Comparison of ENCODE assay signal across 39 mouse cellular contexts in the genomic region with DNA sequence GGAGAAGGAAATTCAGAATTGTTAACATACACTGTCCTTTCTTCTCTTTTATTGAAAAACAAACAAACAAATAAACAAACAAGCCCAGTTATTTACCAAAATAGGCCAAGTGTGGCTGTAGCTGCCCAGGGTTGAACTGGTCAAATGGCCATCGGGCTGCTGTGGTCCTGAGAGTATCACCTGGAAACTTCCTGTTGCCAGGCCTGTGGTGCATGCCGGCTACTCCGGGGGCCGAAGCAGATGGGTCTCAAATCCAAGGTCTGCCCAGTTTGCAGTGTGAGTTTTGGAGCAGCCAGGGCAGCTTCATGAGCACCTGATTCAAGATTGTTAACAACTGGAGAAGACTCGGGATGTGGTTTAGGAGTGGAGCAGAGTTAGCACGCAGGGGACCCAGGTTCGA. TPM values are rescaled to one million over a fixed set of nuclear protein-coding genes. Genes with fewer than 3 reads are reported as not detected.
"Had no signal": no experiment of that assay in that cellular context is flagged by ENCODE, and none has a peak within 500 bp of the region (broad histone marks: within the 10 kb centered on the region; RNA-seq: fewer than 3 reads in every experiment).

No protein-coding gene starts in this region.

- H3K36me3 ChIP-seq: heart, embryonic 10.5 days; heart, embryonic 12.5 days; heart, embryonic 13.5 days; heart, embryonic 15.5 days; hindbrain, embryonic 10.5 days; hindbrain, embryonic 12.5 days; hindbrain, embryonic 13.5 days; hindbrain, embryonic 15.5 days; intestine, embryonic 15.5 days; kidney, embryonic 15.5 days had no signal

- ATAC-seq: hindbrain, embryonic 16.5 days; hindbrain, postnatal 0 days; inflammation-experienced regulatory T-cells, adult 6 months; intestine, embryonic 16.5 days; intestine, postnatal 0 days had no signal

- H3K9me3 ChIP-seq: heart, embryonic 10.5 days; heart, embryonic 12.5 days; heart, embryonic 13.5 days; heart, embryonic 15.5 days; hindbrain, embryonic 10.5 days; hindbrain, embryonic 12.5 days; hindbrain, embryonic 13.5 days; hindbrain, embryonic 15.5 days; intestine, embryonic 15.5 days; kidney, embryonic 15.5 days had no signal

- H3K4me3 ChIP-seq: heart, embryonic 10.5 days; heart, embryonic 12.5 days; heart, embryonic 13.5 days; heart, embryonic 15.5 days; hindbrain, embryonic 10.5 days; hindbrain, embryonic 12.5 days; hindbrain, embryonic 13.5 days; hindbrain, embryonic 15.5 days; intestine, embryonic 15.5 days; kidney, embryonic 15.5 days; layer of hippocampus, adult 2 months had no signal

- H3K4me2 ChIP-seq: heart, embryonic 11.5 days; heart, embryonic 12.5 days; heart, embryonic 13.5 days; heart, embryonic 15.5 days; hindbrain, embryonic 12.5 days; hindbrain, embryonic 13.5 days; hindbrain, embryonic 14.5 days; hindbrain, embryonic 15.5 days; intestine, embryonic 15.5 days; kidney, embryonic 15.5 days had no signal

- DNase-seq: heart, postnatal 10 days; heart, postnatal 14 days; heart, postnatal 36 days; kidney, adult 11 months; kidney, adult 18-20 months; kidney, adult 2 months; kidney, adult 8-10 months; kidney, adult 9 months; layer of hippocampus, adult 9-11 months; layer of hippocampus, postnatal 36 days had no signal

- H3K27me3 ChIP-seq: heart, embryonic 12.5 days; hindbrain, embryonic 12.5 days; hindbrain, embryonic 13.5 days; hindbrain, embryonic 15.5 days; intestine, embryonic 15.5 days had no signal

- H3K9ac ChIP-seq: heart, embryonic 12.5 days; heart, embryonic 13.5 days; heart, embryonic 15.5 days; hindbrain, embryonic 12.5 days; hindbrain, embryonic 13.5 days; hindbrain, embryonic 14.5 days; hindbrain, embryonic 15.5 days; intestine, embryonic 15.5 days; kidney, embryonic 15.5 days had no signal

- H3K4me1 ChIP-seq: hindbrain, embryonic 12.5 days; hindbrain, embryonic 15.5 days had no signal

- H3K27ac ChIP-seq: heart, embryonic 10.5 days; heart, embryonic 13.5 days; heart, embryonic 15.5 days; hindbrain, embryonic 10.5 days; hindbrain, embryonic 12.5 days; hindbrain, embryonic 13.5 days; hindbrain, embryonic 14.5 days; hindbrain, embryonic 15.5 days; hindbrain, postnatal 0 days; intestine, embryonic 15.5 days; kidney, embryonic 15.5 days; kidney, postnatal 0 days; layer of hippocampus, adult 2 months had no signal

RNA-seq across cellular contexts. Expression of gene Aknad1, which starts 26.0 kb away (rescaled TPM):
- total RNA-seq: heart, postnatal 25 days; heart, postnatal 36 days; hindbrain, postnatal 0 days; layer of hippocampus, adult 18-20 months; layer of hippocampus, adult 8-10 months; layer of hippocampus, postnatal 10 days; layer of hippocampus, postnatal 25 days had no signal
- polyA plus RNA-seq: heart, embryonic 10.5 days; heart, embryonic 11.5 days; heart, embryonic 12.5 days; heart, embryonic 14.5 days; heart, embryonic 15.5 days; heart, embryonic 16.5 days; heart, postnatal 0 days; hindbrain, embryonic 11.5 days; hindbrain, embryonic 14.5 days; hindbrain, embryonic 15.5 days; hindbrain, embryonic 16.5 days; hindbrain, postnatal 0 days; inflammation-experienced regulatory T-cells, adult 6 months; kidney, adult 2 months; kidney, embryonic 14.5 days; kidney, postnatal 0 days had no signal
